Mouse (Mus musculus) kidney, adult 9 months (tissue): ENCODE measurements at regions not wholly inside any gene's neighbourhood (a gene's known extent, or its start where the extent isn't known, plus 50 kb on each side); places are given as distances from the start of the nearest gene placed in this dataset.
"Not testable (repeated sequence)": the region's sequence is repeated elsewhere in the genome, so short reads cannot be mapped to it uniquely, and the experiment has no call there.

Experiments used
- DNase-seq: peaks from one replicate; pipeline ENCODE4 v3.0.0; 2022

DNA sequence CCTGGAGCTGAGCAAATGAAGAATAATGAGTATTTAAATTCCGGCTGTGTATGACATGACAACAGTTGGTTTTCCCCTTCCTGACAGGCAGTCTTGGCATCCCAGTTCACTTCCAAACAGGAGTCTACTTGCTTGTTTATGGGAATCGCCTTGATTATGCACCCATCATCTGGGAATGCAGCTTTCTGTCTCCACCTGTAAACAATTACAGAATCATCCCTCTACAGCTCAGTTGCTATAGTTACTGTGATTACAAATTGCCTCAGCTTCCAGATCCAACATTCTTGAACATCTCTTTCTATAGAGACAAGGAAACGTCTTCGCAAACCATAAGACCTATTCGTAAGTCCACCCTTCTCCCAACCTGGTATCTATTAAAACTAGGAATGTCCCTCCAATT lies 582.6 kb upstream of the Igfbp3 start:
- no peak for DNase-seq

DNA sequence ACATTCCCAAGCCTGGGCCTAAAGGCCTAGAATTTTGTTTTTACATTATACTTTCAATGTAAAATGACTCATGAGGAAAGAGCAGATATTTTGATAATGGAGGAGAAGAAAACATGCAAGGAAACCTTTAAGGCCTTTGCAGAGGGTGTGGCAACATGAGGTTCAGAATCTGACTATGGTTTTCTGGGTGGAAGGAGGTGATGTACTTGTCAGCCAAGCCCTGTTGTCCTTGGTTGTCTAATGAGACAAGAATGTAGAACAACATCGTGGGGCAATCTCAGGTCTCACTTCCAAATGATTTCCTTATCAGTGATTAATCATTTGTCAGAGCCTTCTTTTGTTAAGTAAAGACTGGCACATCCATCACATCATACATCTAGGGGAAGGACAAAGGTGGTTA lies 580.5 kb upstream of the Igfbp3 start:
- no peak for DNase-seq

DNA sequence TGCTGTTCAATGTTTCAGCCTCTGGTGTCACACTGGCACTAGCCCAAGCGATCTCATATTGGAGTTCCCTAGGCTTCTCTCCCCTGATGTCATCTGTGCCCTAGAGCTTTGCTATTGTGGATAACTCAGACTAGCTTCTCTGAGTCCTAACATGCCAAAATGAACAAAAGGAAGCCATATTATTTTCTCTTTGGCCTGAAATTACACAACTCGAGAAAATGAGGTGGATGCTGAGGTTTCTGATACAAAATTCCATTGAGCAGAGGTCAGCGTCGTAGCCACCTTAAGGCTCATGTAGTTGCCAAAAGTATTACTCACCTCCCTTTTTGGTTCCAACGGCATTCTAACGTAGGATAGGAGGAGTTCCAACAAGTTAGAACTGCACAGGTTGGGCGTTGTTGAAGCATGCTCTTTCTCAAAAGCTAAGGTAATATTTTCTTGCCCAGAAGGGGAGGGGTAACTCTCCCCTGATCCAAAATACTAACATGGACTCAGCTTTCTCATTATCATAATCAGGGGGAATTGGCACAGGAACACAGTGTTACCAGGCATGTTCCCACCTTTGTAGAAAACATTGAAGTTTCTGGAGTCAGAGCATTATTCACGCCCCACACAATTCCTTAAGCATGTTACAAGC lies 566.9 kb upstream of the Igfbp3 start:
- DNase-seq: no peak

DNA sequence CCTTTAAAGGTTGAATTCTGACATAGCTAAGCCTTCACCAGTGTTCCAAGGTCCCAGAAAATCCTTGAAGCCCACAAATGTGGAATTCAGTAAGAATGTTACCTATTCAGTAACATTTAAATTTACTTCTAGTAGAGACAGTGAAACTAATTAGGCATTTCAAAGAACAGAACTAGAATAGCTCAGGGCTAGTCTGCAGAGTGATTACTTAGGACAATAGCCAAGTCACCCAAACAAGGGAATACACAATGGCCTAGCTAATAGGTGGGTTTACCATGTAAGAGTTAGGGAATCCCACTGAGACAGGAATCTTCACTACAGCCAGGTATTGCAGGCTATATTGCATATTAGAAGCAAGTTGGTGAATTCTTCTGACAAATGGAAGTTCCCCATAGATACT lies 561.6 kb upstream of the Igfbp3 start:
- DNase-seq: not testable (repeated sequence)

DNA sequence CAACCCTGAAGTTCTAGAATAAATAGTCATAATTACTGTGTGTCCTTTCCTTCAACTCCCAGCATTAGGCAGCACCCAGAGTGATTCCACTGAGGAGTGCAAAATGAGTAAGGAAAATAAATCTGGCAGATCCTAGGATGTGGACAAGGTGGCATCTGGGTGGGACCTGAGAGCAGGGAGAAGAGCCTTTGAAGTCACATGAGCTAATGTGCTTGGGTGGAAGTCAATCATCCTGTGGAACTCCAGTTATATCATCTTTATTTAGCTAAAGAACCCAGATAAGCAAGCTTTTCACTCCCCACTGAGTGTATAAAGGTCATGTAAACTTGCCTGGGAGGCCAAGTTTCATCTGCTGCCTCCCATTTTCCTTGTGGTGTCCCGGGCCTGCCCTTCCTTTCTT lies 551.6 kb upstream of the Igfbp3 start:
- no peak for DNase-seq

DNA sequence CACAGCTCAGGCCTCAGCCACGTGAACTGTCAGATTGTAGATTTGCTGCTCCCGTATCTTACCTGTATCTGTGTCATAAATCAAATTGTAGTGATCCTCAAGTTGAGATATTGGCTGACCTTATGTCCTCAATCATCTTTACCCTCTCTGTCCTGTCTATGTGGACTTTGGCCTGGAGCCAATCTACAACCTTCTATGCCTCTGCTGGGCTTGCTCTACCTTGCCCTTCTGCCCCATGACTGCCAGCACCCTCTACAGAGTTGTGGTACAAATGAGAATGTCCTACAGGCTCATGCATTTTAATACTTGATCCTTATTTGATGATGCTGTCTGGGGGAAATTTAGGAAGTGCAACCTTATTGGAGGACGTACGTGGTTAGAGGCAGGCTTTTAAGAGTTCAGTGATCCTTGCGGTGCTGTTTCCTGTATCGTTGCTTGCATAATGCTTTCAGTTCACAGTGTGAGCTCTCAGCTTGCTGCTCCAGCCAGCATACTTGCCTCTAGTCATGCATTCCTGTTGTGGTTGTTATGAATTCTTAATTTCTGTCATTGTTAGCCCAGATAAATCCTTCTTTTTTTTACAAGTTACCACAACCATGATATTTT lies 545.2 kb upstream of the Igfbp3 start:
- peak; percentile 11 for DNase-seq
